Mouse (Mus musculus): Measurements from ENCODE around the gene Hsh2d.

DNA sequence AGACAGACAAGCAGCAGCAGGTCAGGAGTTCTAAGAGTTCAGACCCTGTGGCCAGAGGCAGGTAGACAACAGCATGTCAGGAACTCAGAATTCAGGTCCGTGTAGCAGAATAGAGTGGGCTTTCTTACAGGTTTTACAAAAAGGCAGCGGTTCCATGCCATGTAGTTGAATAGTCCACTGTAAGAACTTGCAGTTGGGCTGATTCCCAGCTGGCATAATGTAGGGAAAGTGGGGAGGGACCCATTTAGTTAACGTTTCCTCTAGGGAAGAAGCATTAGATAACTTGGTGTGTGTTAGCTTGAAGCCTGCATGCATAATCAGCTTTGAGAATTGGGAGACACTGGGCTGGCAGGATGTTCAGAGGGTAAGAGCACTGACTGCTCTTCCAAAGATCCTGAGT lies 30.7 kb upstream of the Hsh2d start:
- TF ChIP-seq CTCF (IDR thresholded peaks at IDR 0.05; ENCODE audit: borderline replicate concordance, insufficient read depth, low read depth, low read length) (no peak), POLR2A (IDR thresholded peaks at IDR 0.05; ENCODE audit: borderline replicate concordance, insufficient read depth, low read length) (no peak)

All from cerebellum, adult 2 months (tissue).